Mouse (Mus musculus): Measurements from ENCODE around the gene Celf5.

Gene Celf5

DNA sequence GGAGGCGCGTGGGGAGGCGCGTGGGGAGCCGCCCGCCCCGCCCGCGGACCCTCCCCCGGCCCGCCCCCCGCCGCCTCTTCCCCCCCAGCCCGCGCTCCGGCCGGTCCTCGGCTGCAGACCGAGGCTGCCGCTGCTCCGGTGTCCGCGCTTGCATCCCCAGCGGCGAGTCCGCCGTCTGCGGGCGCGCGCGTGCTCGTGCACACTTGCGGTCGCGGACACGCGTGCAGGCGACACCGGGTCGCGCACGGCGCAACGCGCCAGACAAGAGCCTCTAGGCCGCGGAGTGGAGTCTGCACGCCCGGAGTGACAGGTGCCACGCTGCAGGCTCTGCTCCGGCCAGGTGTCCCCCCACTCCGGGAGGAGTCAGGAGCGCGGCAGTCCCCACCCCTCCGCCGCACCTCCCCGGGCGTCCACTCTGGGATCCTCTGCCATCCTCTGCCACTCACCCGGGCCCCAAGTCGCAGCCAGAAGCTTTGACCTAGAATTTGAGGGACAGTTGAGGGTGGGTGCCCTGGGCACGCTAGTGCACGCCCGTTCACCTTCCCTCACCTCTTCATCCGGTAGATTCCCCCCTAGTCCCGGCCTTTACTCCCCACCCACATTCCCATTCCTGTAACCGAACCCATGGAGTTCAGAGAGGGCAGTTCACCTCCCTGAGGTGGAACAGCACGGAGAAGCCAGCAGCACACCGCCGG is 51.5 kb downstream of the Celf5 start:
- in situ Hi-C loops (cut with MboI; ENCODE audit: unreplicated experiment in 2 of 2) = no loop called here

DNA sequence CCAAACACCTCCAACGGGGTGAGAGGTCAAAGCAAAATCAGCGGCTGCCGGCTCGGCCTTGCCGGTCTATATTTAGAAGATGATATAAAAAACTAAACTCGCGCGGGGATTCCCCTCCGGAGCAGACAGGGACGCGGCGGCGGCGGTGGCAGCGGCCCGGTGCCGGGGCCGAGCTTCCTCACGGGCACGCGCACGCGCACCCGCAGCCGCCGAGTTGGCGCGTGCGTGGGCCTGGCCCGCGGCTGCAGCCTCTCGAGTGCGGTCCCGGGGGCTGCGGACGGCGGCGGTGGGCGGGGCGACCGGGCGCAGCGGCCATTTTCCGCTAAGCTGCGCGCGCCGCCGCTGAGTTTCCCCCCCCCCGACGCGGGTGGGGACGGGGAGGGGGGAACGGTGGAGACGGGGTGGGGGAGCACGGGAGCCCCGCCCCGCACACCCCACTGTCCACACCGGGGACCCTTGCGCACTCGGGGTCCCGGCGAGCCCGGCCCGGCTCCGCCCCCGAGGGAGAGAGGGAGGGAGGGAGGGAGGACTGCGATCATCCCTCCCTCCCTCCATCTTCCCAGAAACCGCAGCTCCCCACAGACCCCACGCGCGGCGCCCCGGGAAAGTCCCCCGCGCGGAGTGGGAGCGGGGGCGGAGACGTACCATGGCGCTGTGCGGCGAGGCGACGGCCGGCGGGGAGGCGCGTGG is 52.2 kb downstream of the Celf5 start:
- in situ Hi-C loops (cut with MboI; ENCODE audit: unreplicated experiment in 2 of 2) = no loop called here

DNA sequence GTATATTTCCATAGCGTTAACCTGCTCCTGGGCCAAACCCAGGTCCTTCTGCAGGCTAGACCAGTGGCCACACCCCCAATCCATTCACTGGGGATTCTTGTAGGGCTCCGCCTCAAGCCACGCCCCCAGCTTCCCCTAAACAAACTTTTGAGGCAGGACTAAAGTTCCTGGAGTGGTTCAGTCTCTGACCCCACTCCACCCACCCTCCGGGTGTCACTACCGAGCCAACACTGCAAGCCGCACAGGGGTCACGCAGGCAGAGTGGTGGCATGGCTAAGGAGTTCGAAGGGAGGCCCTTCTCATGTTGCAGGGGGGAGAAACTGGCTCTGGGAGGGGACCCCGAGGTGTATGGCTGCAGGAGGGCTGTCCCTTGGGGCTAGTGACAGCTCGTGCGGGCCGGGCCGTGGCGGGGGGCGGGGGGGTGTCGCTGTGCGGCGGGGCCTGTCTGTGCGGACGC is 52.9 kb downstream of the Celf5 start:
- in situ Hi-C loops (cut with MboI; ENCODE audit: unreplicated experiment in 2 of 2) = no loop called here

DNA sequence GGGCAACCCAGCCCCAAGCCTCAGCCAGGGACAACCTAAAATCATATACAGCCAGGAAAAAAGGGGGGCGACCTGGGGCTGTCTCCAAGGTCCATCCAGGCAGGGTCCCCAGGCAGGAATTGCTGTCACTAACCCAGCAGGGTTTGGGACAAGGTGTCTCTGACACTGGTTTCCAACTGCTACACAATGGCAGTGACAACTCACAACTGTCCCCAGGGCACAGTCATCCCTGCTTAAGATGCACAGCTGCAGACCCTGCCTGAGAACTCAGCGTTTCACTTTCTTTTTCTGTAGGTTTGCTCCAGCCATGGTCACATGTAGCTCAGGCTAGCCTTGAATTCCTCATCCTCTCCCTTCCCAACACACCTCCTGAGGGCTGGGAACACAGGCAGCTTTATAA is 53.4 kb downstream of the Celf5 start:
- in situ Hi-C loops (cut with MboI; ENCODE audit: unreplicated experiment in 2 of 2) = no loop called here

DNA sequence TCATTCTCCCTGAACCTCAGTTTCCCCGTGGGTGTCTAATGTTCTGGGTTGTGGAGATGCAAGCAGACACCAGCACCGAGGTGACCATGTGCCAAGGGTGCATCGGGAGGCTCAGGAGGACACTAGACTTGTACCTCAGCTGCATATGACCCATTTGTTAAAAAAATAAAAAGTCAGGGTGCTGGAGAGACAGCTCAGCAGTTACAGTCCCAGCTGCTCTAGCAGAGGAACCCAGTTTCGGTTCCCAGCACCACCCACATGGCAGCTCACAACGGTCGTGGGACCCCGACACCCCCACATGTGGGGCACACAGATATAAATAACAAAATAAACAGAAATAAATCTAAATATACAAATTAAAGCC is 54.0 kb downstream of the Celf5 start:
- in situ Hi-C loops (cut with MboI; ENCODE audit: unreplicated experiment in 2 of 2) = no loop called here

DNA sequence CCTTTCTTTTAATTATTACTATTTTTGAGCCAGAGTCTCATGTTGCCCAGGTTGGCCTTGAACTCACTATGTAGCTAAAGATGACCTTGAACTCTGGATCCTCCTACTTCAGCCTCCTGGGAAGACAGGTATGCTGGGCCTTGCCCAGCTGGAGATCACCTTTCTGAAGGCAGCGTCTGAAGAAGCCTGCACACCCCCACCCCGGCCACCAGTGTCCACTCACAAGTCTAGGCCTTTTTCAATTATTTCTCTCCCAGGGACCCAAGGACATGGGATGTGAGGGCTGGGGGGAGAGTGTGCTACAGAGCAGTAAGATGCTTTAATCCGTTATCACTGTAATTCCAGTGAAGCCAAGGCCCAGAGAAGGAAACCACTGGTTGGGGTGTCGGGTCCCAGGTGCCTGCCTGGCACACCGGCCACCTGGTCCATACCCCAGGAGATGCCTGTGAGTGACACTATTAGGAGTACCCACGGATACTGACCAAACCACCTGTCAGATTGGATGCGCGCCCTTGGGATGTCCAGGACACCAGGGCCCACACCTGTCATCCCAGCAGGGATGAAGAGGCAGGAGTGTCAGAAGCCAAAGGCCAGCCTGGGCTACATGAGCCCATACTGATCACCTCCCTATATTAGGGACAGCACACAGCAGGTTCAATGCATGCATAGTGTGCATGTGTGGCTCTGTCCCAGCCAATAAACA is 54.6 kb downstream of the Celf5 start:
- in situ Hi-C loops (cut with MboI; ENCODE audit: unreplicated experiment in 2 of 2) = no loop called here

DNA sequence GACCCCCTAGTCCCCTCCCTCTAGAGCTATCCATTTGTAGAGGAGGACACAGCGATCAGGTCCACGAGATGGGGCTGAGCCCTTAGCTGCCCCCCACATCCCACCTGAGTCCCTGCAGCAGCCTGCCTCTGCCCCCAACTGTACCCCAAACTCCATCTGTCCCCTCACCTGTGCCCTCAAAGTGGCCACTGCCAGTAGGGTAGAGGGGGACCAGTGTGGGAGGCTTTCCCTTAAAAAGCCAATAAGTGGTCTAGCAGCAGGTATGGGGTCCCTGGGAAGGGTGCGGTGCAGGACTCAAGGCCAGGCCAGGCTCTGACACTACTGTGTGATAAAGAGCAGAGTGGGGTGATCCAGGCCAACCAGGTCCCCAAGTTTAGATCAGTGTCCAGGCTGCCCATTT is 55.2 kb downstream of the Celf5 start:
- in situ Hi-C loops (cut with MboI; ENCODE audit: unreplicated experiment in 2 of 2) = no loop called here

DNA sequence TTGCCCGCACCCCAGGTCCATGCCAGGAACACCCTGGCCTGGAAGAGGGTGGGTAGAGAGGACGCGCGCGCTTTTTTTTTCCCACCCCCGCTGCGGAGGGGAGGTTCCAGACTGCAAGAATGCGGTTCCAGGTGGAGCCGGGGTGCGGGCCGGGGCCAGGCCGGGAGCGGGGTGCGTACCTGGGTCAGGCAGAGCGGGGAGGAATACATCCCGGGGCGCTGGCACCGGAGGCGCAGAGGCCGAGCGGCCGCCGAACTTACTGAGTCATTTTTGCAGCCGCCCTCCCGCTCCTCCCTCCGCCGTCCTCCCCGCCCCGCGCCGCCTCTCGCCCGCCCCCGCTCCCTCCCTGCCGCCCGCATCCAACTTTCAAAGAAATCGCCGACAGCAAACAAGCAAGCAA is 55.6 kb downstream of the Celf5 start:
- in situ Hi-C loops (cut with MboI; ENCODE audit: unreplicated experiment in 2 of 2) = no loop called here

DNA sequence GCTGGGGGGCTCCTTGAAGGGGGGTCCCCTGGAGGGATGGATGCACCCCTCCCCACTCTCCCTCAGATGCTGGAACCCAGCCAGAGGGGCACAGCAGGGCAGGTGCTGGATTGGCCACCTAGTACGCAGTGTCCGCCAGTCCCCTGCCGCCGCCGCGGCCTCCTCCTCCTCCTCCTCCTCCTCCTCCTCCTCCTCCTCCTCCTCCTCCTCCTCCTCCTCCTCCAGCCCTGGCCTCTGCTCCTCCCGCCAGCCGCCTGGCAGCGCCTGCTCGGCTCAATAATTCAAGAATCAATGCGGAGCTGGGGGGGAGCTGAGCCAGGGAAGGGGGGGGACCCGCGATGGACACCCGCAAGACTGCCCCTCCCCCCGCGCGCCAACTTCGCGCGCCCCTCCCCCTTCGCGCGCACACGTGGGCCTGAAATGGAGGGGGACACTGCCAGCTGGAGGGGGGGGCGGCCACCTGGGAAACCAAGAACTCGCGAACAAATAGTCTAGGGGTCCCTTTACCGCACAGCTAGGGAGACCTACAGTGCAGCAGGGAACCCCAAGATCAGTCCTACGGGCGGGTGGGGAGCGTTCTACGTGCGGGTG is 56.3 kb downstream of the Celf5 start:
- in situ Hi-C loops (cut with MboI; ENCODE audit: unreplicated experiment in 2 of 2) = no loop called here

DNA sequence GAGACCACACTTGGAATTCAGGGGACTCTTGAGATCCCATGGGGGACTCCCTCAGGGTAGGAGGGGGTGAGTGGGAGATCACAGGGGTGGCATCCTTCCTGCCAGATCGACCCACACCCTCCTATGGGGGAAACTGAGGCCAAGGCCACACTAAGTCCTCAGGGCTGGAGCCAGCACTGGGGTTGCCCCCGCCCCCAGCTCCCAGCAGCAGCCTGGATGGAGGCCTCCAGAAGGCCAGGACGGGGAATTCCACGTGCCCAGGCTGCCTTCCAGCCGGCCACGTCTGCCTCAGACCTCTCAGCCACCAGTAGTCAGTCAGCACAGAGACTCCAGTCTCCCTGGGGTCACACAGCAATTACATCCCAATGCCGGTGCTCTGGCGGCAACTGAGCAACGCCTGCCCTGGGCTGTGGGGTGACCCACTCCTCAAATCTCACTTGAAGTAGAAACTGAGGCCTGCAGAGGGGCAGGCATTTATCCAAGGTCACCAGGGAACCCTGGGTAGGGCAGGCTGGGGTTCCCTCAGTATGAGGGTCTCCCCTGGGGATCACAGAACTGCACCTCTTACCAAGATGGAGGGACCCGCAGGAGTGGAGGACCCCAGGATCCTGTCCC is 57.2 kb downstream of the Celf5 start:
- in situ Hi-C loops (cut with MboI; ENCODE audit: unreplicated experiment in 2 of 2) = no loop called here

DNA sequence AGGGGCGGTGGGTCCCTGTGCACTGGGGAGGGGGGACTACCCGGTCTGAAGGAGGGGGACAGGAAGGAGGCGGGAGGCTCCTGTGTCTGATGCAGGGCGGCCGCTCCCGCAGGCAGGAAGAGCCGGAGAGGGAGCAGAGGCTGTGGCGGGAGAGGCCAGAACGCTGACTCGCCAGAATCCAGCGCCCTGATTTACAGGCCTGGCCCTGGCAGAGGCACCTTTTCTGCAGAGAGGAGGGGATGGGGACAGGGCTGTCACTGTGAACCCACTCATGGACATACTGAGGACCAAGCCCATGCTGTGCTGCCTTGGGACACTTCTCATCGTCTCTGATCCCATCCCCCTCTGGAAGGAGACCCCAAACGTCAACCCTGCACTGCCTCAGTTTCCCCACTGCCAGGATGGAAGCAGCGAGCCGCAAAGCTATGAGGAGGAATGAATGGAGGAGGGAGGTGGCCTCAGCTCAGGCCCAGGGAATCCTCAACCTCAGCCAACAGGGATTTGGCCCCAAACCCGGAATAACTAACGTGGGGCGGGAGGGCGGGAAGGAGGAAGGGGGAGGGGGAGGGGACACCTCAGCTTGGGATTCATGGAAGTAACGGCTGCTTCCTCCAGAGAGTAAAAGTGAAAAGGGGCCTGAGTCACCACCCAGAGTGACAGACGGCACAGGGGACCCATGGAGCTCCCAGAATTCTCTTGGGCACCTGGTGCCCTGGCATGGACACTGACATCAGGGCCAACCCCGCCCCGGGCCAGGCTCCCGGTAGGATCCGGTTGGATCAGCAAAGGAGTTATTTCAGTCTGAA is 58.1 kb downstream of the Celf5 start:
- in situ Hi-C loops (cut with MboI; ENCODE audit: unreplicated experiment in 2 of 2) = no loop called here

DNA sequence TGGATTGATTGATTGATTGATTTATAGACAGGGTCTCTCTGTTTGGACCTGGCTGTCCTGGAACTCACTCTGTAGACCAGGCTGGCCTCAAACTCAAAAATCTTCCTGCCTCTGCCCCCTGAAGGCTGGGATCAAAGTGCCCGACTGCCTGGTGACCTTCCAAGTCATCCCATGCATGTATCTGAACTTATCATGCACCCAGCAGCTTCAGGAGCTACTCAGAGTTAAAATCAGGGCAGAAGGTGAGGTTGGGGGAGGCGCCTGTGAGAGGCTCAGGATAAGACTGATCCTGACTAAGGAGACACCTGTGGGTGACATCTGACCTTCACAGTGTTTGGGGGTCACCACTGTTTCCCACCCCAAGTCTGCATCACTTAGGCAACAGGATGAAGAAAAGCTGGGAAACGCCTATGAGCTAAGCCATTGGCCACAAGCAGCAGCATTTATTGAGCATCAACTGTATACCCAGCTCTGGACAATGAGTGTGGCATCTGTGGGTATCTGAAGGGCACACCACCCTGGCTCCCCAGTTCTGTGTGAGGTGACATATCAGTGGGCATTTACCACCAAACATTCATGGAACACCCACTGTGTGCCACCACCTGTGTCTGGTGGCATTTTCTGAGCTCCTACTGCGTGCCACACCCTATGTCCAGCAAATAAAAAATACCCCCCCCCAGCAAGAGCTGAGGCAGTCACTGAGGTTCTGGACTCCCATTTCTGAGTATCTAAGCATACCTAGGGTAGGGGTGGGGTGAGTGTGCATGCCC is 58.8 kb downstream of the Celf5 start:
- in situ Hi-C loops (cut with MboI; ENCODE audit: unreplicated experiment in 2 of 2) = no loop called here

DNA sequence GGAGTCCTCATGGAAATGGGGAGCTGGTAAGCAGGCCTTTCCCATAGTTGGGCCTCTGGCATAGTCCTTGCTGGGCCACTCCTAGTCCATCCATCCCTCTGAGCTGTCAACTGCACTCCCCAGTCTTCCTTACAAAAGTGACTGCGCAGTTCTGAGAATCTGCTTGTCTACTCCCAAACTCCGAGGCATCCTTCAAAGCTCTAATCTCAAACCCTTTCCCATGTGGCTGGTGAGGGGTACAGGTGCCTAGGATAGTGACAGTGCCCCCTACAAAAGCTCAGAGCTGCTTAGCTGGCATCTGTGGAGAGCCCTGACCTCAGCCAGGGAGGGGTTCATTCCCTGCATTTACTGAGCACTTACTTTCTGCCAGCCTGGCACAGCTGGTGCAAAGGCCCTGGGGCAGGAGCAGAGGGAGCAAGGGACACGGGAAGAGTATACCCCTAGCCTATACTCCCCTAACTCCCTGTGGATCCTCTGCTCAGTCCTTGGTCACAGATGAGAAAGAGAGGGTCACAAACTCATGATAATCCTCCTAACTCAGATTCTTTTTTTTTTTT is 59.8 kb downstream of the Celf5 start:
- in situ Hi-C loops (cut with MboI; ENCODE audit: unreplicated experiment in 2 of 2) = no loop called here

DNA sequence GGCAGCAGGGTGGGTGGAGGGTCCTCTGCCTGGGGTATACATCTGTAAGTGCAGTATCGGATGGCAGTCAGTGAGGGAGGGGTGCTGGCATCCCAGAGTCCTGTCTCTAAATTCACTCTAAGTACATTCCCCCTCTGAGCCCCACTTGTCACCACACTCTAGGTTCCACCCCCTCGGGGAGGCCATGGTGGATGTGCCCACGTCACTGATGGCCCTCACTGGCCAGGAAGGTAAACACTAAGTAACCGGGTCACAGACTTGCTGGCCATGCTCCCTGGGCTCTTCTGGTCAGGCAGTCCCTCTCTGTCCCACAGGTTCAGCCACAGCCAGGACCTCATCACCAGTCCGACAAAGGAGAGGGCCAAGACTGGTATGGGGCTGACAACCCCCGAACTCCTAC is 60.3 kb downstream of the Celf5 start:
- in situ Hi-C loops (cut with MboI; ENCODE audit: unreplicated experiment in 2 of 2) = no loop called here

DNA sequence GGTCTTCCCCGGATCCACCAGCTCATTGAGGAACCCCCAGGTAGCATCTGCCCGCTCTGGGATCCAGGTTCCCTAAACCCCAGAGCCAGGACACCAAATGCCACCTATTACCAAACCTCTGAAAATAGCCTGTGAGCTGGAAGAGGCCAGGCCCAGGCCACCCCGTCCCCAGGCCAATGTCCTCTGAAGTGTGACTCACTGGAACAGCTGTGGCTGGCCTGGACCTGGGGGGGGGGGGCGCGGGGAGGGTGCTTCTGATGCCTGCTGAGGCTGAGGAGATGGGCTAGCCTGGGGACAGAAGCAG is 60.8 kb downstream of the Celf5 start:
- in situ Hi-C loops (cut with MboI; ENCODE audit: unreplicated experiment in 2 of 2) = no loop called here

DNA sequence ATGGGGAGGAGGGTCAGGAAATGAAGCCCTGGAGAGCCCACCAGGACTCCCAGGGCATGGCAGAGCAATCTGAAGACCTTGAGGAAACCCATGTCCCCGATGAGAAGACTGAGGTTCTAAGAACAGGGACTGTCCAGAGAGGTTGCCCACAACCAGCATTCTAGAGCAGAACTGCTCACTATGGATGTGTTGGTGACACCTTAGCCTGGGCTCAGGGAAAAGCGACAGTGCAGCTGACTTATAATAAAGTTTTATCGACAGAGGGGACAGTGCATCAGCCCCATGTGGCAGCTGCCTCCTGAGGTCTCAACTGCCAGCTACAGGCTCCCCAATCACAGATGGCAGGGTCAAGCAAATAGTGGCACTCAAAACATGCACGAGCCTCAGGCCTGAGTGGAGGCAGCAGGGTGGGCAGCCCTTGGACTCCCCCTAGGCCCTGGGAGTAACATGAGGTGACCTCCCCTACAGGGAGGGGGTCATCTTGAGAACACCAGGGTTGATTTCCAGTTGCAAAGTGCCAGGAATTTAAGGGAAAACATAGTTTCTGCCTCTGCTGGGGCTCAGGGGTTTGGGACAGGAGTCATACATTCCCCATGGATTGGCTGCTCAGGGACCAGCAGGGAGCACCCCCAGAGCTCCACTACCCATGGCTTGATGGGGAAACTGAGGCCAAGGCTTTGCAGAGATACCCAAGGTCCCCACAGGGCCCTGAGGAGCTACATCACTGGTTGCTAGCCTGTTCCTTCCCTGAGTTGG is 61.3 kb downstream of the Celf5 start:
- in situ Hi-C loops (cut with MboI; ENCODE audit: unreplicated experiment in 2 of 2) = no loop called here

DNA sequence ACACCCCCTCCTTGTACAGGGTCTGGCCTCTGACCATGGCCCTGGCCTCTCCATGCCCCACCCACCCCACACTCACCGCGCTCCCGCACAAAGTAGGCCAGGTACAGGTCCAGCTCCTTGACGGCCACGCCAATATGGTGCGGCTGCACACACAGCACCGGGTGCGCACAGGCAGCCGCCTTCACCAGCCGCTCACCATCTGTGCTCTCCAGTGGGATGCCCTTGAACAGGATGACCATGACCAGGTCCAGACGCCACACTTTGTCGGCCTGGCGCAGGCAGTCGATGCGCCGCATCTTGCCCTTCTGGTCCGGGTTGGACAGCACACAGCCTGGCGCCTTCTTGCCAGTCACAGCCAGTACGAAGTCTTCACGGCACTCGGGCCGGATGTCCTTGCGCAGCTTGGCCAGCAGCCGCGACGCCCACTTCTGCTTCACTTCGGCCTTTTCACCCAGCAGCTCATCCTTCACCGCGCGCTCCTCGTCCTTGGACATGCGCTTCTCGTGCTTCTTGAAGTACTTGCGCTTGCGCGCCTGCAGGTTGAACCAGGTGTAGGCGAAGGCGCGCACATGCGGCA is 62.2 kb downstream of the Celf5 start:
- in situ Hi-C loops (cut with MboI; ENCODE audit: unreplicated experiment in 2 of 2) = no loop called here

Data from v-Abl transformed pro-B cells (cell line).